Mouse (Mus musculus): ENCODE data around the gene Ace3.

- TF ChIP-seq CTCF (IDR thresholded peaks at IDR 0.05; ENCODE audit: low read depth, low read length), result no peak
- no peak for TF ChIP-seq POLR2A (IDR thresholded peaks at IDR 0.05; ENCODE audit: insufficient read depth, low read length)
These were observed 10.1 kb downstream of the Ace3 start for GRCm38 (mm10) chr11:106004576-106004975.

Data from ES-Bruce4 (cell line).